Mouse (Mus musculus) lung, embryonic 14.5 days (tissue): ENCODE data around the gene Bglap. TPM values are rescaled to one million over a fixed set of nuclear protein-coding genes. Genes with fewer than 3 reads are reported as not detected.
A peak's percentile ranks its signal among the peaks of the same experiment; 100 is the strongest.
"Not testable (repeated sequence)": the region's sequence is repeated elsewhere in the genome, so short reads cannot be mapped to it uniquely, and the experiment has no call there.

Experiments
- ATAC-seq: fragments of 200-750 bp; cut with Nextera tagmentation; 2 replicates; pipeline ENCODE4 v1.8.0; 2017; ENCODE audit warnings: mild to moderate bottlenecking, moderate TSS enrichment, moderate library complexity; ENCODE audit not compliant: insufficient read depth
- DNase-seq: peaks from one replicate; pipeline ENCODE4 v3.0.0-alpha.2; 2015
- H3K27ac ChIP-seq: fragments of 300-500 bp; sonication (generic); 2 replicates; pipeline ENCODE4 v1.5.1; 2014; ENCODE audit warnings: low read depth, mild to moderate bottlenecking, moderate library complexity
- H3K27me3 ChIP-seq: fragments of 300-500 bp; sonication (generic); 2 replicates; pipeline ENCODE4 v1.6.1; 2014; ENCODE audit warnings: low read length, control low read depth; ENCODE audit not compliant: insufficient read depth
- H3K36me3 ChIP-seq: fragments of 300-500 bp; sonication (generic); 2 replicates; pipeline ENCODE4 v1.6.1; 2014; ENCODE audit warnings: control low read depth; ENCODE audit not compliant: insufficient read depth
- H3K4me1 ChIP-seq: fragments of 300-500 bp; sonication (generic); 2 replicates; pipeline ENCODE4 v1.6.1; 2014; ENCODE audit warnings: antibody characterized with exemption, control low read depth; ENCODE audit not compliant: insufficient read depth
- H3K4me2 ChIP-seq: fragments of 300-500 bp; sonication (generic); 2 replicates; pipeline ENCODE4 v1.6.1; 2014; ENCODE audit warnings: mild to moderate bottlenecking
- H3K4me3 ChIP-seq: fragments of 300-500 bp; sonication (generic); 2 replicates; pipeline ENCODE4 v1.5.1; 2014; ENCODE audit warnings: low read depth, low read length
- H3K9ac ChIP-seq: fragments of 300-500 bp; sonication (generic); 2 replicates; pipeline ENCODE4 v1.6.1; 2014
- H3K9me3 ChIP-seq: fragments of 300-500 bp; sonication (generic); 2 replicates; pipeline ENCODE4 v1.6.1; 2016; ENCODE audit warnings: low read depth, low read length, control low read depth
- CTCF ChIP-seq: IDR thresholded peaks from 2 replicates; pipeline ENCODE4 v1.5.1; 2016; ENCODE audit warnings: antibody characterized with exemption, low read depth
- WGBS: fragments of 180-500 bp; shearing (Covaris S2); extraction: QIAGEN DNeasy Blood & Tissue Kit; methylation state at CpG from one replicate; pipeline ENCODE4 v1.1.7; 2014; 5-methylcytosine and 5-hydroxymethylcytosine counted together
- polyA plus RNA-seq: library from polyadenylated mRNA; unstranded; fragments of >200 nt; fragmentation: Nextera tagmentation; extraction: Ambion mirVana; gene quantifications from 2 replicates; pipeline ENCODE4 v1.2.1, GENCODE M21; 2014

Bglap gene
- polyA plus RNA-seq, 1 experiment from 2014 or later: not detected

DNA sequence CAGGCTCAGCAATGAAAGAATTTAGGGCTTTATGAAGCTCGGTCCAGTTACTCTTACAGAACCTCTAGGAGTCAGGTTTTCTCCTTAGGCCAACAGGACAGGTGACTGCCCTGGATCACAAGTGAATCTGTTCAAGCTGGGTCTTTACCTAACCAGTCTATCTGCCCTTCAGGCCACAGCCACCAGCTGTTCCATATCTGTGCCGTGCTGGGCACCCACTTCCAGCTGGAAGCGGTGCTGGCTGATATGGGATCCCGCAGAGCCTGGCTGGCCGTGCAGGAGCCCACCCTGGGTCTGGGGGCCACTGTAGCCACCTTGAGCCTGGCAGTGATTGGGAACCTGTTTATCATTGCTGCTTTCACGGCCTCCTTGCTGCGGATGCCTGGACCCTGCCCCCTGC is 16.7 kb downstream of the Bglap start:
- not testable (repeated sequence) for ATAC-seq, H3K4me2 ChIP-seq, H3K9ac ChIP-seq, H3K9me3 ChIP-seq, H3K27ac ChIP-seq, DNase-seq, H3K4me1 ChIP-seq, H3K4me3 ChIP-seq, H3K36me3 ChIP-seq
- 46% methylated on average over 3 of the region's 7 CpGs for WGBS
- H3K27me3 ChIP-seq: peaks cover 21% of the 10 kb centered on the region

DNA sequence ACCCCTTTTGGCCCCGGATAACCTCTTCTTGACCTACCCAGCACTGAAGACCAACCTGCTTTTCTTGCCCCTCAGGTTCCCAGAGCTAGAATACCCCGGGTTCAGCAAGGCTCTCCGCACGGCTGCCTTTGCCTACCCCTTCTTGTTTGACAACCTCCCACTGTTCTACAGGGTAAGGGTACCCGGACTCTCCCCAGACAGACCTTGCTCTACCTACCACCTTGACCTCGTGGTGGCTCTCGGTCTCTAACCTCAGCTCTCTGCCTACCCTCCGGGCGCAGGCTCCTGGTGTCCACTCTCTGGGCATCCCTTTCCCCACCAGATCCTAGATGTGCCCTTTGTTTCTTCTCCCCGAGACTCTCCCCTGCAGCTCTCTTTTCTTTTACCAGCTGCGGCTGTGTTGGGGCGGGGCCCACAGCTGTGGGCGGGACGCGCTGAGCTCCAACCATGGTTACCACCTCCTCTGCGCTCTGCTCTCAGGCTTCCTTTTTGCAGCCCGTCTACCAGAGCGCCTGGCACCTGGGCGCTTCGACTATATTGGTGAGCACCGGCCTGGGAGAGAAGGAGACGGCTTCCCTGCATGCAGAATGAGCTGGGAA is 17.3 kb downstream of the Bglap start:
- WGBS: 4% methylated on average over 16 of the region's 22 CpGs
- peak; percentile 32 for DNase-seq
- ATAC-seq: peak; percentile 78; the same call in 1 of the 2 replicates

DNA sequence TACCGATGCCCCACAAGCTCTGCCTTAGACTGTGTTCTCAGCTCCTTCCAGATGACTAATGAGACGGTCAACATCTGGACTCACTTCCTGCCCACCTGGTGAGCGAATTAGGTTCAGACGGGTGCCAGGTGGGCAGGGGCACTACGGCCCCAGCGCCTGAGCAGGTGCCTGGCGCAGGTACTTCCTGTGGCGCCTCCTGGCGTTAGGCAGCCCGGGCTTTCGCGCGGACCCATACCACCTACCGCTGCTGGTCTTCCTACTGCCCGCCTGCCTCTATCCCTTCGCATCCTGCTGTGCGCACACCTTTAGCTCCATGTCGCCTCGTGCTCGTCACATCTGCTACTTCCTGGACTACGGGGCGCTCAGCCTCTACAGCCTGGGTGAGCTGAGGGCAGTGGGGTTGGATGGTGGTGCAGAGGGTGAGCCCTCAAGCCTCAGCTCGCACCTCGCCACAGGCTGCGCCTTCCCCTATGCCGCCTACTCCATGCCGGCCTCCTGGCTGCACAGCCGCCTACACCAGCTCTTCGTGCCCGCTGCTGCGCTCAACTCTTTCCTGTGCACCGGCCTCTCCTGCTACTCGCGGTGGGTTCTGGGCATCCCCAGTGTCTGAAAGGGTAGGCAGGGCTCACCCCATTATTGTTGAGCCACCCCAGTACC is 18.4 kb downstream of the Bglap start:
- DNase-seq: no peak
- H3K4me1 ChIP-seq: peaks cover 5% of the 10 kb centered on the region; the same call in 1 of the 2 replicates
- peaks cover 18% of the 10 kb centered on the region for H3K36me3 ChIP-seq
- no peak overlapping the region for H3K4me3 ChIP-seq
- peaks cover 21% of the 10 kb centered on the region for H3K27me3 ChIP-seq
- ATAC-seq: no peak
- no peak overlapping the region for H3K9ac ChIP-seq
- TF ChIP-seq CTCF: no peak
- WGBS: 36% methylated on average over 34 of the region's 34 CpGs
- no peaks in the 10 kb centered on the region for H3K9me3 ChIP-seq
- H3K4me2 ChIP-seq: no peak overlapping the region
- no peak overlapping the region for H3K27ac ChIP-seq

More for the DNA sequence above, 17.3 kb downstream of the Bglap start:
- H3K9ac ChIP-seq, H3K4me3 ChIP-seq, H3K4me1 ChIP-seq, H3K36me3 ChIP-seq, H3K9me3 ChIP-seq, H3K27ac ChIP-seq: not testable (repeated sequence)
- H3K27me3 ChIP-seq: peaks cover 21% of the 10 kb centered on the region
- H3K4me2 ChIP-seq: peak overlapping the region; percentile 50

DNA sequence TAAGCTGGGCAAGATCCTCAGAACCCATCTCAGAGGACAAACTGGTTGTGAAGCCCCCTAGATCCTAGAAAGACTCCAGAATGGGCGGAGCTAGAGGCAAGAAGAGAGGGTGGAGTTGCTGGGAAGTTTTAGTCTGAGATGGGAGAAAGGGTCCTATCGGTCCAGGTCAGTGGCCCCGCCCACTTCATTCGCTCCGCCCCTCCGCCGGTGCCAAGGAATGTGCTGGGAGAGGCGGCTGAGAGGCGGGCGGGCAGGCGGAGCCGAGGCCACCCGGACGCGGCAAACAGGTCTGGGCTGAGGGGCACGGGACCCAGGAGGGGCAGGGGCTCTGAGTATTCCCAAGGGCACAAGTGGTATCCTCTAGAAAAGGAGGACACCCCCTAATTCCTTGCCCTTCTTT is 19.9 kb downstream of the Bglap start, which contains the start of gene Paqr6:
TSS of gene Paqr6 (plus strand) at position 248 of the 400 bp plus-strand sequence.
- Histone ChIP-seq H3K4me3 (peak within 1 kb of the TSS; percentile 26), H3K36me3 (peaks cover 33% of the 10 kb centered on the region), H3K27ac (peak within 1 kb of the TSS; percentile 73; the same call in 1 of the 2 replicates), H3K9ac (peak within 1 kb of the TSS; percentile 7), H3K4me1 (peaks cover 5% of the 10 kb centered on the region; the same call in 1 of the 2 replicates), H3K27me3 (peaks cover 21% of the 10 kb centered on the region), H3K9me3 (no peaks in the 10 kb centered on the region), H3K4me2 (peak within 1 kb of the TSS; percentile 55)
- WGBS: 2% methylated on average over 16 of the region's 16 CpGs
- TF ChIP-seq CTCF: no peak
- ATAC-seq (peak; percentile 63), DNase-seq (peak; percentile 91)

DNA sequence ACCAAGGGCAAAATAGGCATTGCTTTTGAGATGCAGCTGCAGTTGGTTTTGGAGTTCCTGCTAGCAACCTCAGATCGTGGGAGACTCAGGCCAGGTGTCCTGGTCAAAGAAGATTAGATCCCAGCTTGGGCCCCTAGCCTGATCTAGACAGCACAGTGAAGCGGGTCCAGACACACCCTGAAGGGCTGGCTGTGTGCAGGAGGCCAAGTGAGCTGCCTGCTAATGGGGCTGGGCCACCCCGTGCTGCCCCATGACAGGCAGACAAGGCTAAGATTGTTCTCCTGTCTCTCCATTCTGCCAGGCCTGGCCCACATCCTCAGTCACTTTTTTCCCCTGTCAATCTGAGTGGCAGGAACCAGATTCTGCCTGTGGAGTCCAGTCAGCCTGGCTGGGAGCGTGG is 20.6 kb downstream of the Bglap start:
- Histone ChIP-seq H3K4me2 (peak overlapping the region; percentile 55; the same call in 1 of the 2 replicates), H3K36me3 (peaks cover 40% of the 10 kb centered on the region), H3K9ac (no peak overlapping the region), H3K4me1 (peaks cover 5% of the 10 kb centered on the region; the same call in 1 of the 2 replicates), H3K9me3 (no peaks in the 10 kb centered on the region), H3K27ac (peak overlapping the region; percentile 73; the same call in 1 of the 2 replicates), H3K4me3 (no peak overlapping the region), H3K27me3 (peaks cover 21% of the 10 kb centered on the region)
- ATAC-seq (peak; percentile 25; the same call in 1 of the 2 replicates), DNase-seq (peak; percentile 33)
- 45% methylated on average over 4 of the region's 4 CpGs for WGBS
- TF ChIP-seq CTCF: no peak

DNA sequence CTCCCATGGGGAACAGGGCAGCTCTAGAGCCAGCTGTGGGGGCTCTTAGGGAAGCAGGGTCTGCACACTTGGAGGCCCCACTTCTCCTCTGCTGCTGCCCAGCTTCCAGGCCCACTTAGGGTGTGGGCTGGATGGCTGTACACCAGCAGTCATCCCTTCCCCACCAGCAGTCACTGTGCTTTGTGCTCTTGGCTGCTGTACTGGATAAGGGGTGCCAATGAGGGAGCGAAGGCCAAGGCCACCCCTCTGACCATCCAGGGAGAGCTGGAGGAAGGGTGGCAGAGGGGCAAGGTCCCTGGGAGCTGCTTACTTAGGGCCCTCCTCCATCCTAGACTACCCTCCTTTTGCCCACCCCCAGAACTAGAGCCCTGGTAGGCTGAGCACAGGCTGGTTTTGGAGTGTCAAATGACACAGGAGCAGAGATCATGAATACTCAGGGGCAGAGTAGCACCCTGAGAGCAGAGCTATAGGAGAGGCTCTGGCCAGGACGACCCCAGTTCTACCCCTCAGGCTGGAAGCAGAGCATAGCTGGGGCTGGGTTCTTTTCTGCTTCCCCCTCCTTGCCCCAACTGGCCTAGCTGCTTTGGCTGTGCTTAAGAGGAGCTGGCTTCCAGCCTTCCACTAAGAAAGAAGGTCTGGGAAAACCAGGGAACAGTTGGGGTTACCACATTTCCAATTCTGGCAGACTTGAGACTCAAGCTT is 22.5 kb downstream of the Bglap start:
- DNase-seq: no peak
- H3K4me1 ChIP-seq: peaks cover 5% of the 10 kb centered on the region; the same call in 1 of the 2 replicates
- no peak overlapping the region for H3K4me2 ChIP-seq
- H3K27me3 ChIP-seq: peaks cover 21% of the 10 kb centered on the region
- no peak overlapping the region for H3K27ac ChIP-seq
- ATAC-seq: no peak
- TF ChIP-seq CTCF: no peak
- H3K9ac ChIP-seq: no peak overlapping the region
- H3K36me3 ChIP-seq: peaks cover 59% of the 10 kb centered on the region
- WGBS: 84% methylated on average over 2 of the region's 2 CpGs
- H3K4me3 ChIP-seq: no peak overlapping the region
- no peaks in the 10 kb centered on the region for H3K9me3 ChIP-seq

DNA sequence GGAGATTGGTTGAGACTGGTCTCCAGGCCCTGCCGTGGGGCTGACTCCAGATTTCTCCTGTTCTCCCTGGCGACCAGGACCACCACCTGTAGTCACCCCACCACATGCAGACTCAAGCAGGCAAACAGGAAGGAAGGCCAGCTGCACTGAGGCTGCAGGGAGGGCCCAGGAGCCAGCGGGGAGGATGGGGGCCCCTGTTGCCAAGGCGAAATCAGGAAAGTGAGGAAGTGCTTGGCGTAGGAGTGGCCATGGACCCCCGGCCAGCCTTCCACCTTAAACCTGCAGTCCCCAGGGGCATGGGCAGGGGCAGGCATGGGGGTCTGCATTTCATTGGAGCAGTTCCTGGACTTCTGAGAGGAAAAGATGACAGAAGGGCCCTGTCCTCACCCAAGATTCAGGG is 23.2 kb downstream of the Bglap start:
- no peaks in the 10 kb centered on the region for H3K9me3 ChIP-seq
- no peak overlapping the region for H3K27ac ChIP-seq
- ATAC-seq: no peak
- no peak overlapping the region for H3K9ac ChIP-seq
- no peak overlapping the region for H3K4me3 ChIP-seq
- H3K4me2 ChIP-seq: no peak overlapping the region
- DNase-seq: no peak
- peaks cover 66% of the 10 kb centered on the region for H3K36me3 ChIP-seq
- H3K4me1 ChIP-seq: peaks cover 5% of the 10 kb centered on the region; the same call in 1 of the 2 replicates
- 65% methylated on average over 6 of the region's 6 CpGs for WGBS
- H3K27me3 ChIP-seq: peaks cover 18% of the 10 kb centered on the region
- TF ChIP-seq CTCF: no peak
